8 mouse cellular contexts compared by ENCODE assay signal in the genomic region with DNA sequence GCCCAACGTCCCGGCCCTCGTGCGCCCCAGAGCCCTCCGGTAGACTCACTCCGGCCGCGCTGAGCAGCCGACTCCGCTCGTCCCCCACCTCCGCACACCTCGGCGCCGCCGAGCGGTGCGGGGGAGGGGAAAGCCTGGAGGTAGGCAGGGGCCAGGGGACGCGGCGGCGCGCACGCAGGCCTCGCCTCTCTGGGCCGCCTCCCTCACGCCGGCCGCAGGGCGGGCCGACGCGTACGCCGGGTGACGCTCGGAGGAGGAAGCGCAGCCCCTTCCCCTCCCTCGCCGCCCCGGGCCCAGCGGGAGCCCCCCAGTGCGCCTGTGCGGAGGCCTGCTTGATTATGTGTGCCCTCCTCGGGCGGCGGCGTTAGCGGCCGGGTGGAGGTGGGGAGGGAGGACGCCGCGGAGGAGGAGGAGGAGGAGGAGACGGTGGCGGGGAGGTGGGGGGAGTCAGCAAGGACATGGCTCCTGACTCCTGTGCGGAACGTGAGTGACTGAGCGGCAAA. TPM values are rescaled to one million over a fixed set of nuclear protein-coding genes. Genes with fewer than 3 reads are reported as not detected.
DNase-seq lines count a peak whose midpoint lies in the region; ATAC-seq and TF ChIP-seq lines count a peak whose summit lies in the region.

No protein-coding gene starts in this region.

- peak overlapping the region; percentile 96 for H3K9ac ChIP-seq in hindbrain, embryonic 13.5 days

- WGBS in hindbrain, embryonic 13.5 days = under 1% methylated on average over 29 of the region's 58 CpGs

- CTCF ChIA-PET in Patski (lab: Charles Lee) = interaction anchor here (1.3 kb wide), 1 partner anchor 37 kb away, joined by 3 read pairs; no protein-coding TSS in a partner anchor

- no peaks in the 10 kb centered on the region for H3K9me3 ChIP-seq in hindbrain, embryonic 13.5 days

- in situ Hi-C loops in Patski (cut with MboI; ENCODE audit: low pct_unique_long_range_greater_than_20kb) = no loop called here

- H3K4me1 ChIP-seq in hindbrain, embryonic 13.5 days (replicated peaks) = peaks cover 16% of the 10 kb centered on the region

- no peak for TF ChIP-seq CTCF in Patski (IDR thresholded peaks at IDR 0.05)

- H3K4me3 ChIP-seq in hindbrain, embryonic 13.5 days = peak overlapping the region; percentile 82

- peaks cover 10% of the 10 kb centered on the region for H3K36me3 ChIP-seq in hindbrain, embryonic 13.5 days

- no peaks in the 10 kb centered on the region for H3K27me3 ChIP-seq in Patski
- H3K27me3 ChIP-seq in hindbrain, embryonic 13.5 days = no peaks in the 10 kb centered on the region

- POLR2A ChIA-PET in Patski (lab: Charles Lee) = interaction anchor here (1.6 to 4.4 kb wide), 3 partner anchors 15 to 702 kb away, joined by 4 to 30 read pairs (median 24); partner anchors contain the start of gene Skida1

- H3K4me2 ChIP-seq in hindbrain, embryonic 13.5 days = peak overlapping the region; percentile 87

- ATAC-seq in Patski = peak; percentile 90
- ATAC-seq in hindbrain, embryonic 13.5 days (ENCODE audit: low FRiP score) = peak; percentile 97

- peak overlapping the region; percentile 100 for H3K27ac ChIP-seq in hindbrain, embryonic 13.5 days

- DNase-seq in Patski (ENCODE audit: low read depth, low spot score) = no peak
- peak; percentile 96 to 98 for DNase-seq in cerebellum, postnatal 10 days
- peak; percentile 87 to 89 for DNase-seq in frontal cortex, postnatal 14 days (ENCODE audit: low spot score in 2 of 2)
- peak; percentile 87 for DNase-seq in left cerebral cortex, adult 11 months (ENCODE audit: low spot score)
- peak; percentile 92 for DNase-seq in lung, postnatal 36 days
- peak; percentile 98 for DNase-seq in retina, postnatal 1 day
- DNase-seq in thymus, postnatal 4 days = peak; percentile 94

RNA-seq across cellular contexts. Expression of gene Mllt10, which starts 9.4 kb away (rescaled TPM):
- polyA plus RNA-seq in Patski (2021) = 28.5 TPM
- 60.3 and 61.4 TPM in 2 replicates for polyA plus RNA-seq in hindbrain, embryonic 13.5 days (2015; fragmentation: Nextera tagmentation; extraction: Ambion mirVana)

RNA-seq across cellular contexts. Expression of gene Skida1, which starts 15.6 kb away (rescaled TPM):
- 4.4 TPM for polyA plus RNA-seq in Patski (2021)
- polyA plus RNA-seq in hindbrain, embryonic 13.5 days (2015; fragmentation: Nextera tagmentation; extraction: Ambion mirVana) = 11.5 and 12.7 TPM in 2 replicates

RNA-seq across cellular contexts. Expression of gene A930004D18Rik, which starts 26.9 kb away (rescaled TPM):
- polyA plus RNA-seq in Patski (2021) = 10.2 TPM
- polyA plus RNA-seq in hindbrain, embryonic 13.5 days (2015; fragmentation: Nextera tagmentation; extraction: Ambion mirVana) = 13.1 and 14.0 TPM in 2 replicates
